9 mouse cellular contexts compared by ENCODE assay signal in the genomic region with DNA sequence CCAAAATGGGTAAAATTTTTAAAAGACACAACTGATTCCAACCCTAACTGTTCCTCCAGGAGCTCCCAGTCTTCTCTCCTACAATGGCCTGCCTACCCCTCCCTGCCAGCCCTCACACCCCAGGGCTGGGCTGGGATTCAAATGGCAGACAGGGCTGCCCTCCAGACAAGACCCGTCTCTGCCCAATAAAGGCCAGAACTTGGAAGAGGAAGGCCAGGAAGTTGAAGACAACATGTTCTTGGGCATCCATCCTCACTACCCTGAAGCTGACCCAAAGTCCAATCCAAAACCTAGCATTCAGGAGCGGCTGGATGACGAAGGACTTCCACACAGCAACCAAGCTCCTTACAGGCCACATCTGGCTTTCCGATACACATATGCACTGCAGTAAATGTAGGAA.
DNase-seq lines count a peak whose midpoint lies in the region; ATAC-seq lines count a peak whose summit lies in the region.
"Had no signal": no experiment of that assay in that cellular context is flagged by ENCODE, and none has a peak within 500 bp of the region (broad histone marks: within the 10 kb centered on the region; RNA-seq: fewer than 3 reads in every experiment).

No protein-coding gene starts in this region.

- peak; percentile 35 for DNase-seq in heart, postnatal 25 days (ENCODE audit: low spot score)
- no peak for DNase-seq in heart, adult 9 months (ENCODE audit: low spot score in 2 of 2)
- DNase-seq in right cerebral cortex, adult 18-20 months, result peak; percentile 49
- DNase-seq in right cerebral cortex, postnatal 4 days, result no peak
- peak; percentile 70 for DNase-seq in gastrocnemius, postnatal 25 days
- DNase-seq in adrenal gland, postnatal 4 days (ENCODE audit: low spot score in 2 of 2), result no peak
- no peak for DNase-seq in ovary, adult 18-20 months (ENCODE audit: low spot score)
- DNase-seq: adrenal gland, adult 8-10 months had no signal

- intact Hi-C loops in heart, postnatal 25 days (cut with DNase I), result no loop called here

- no peak for ATAC-seq in erythroid progenitor cell, adult 5-6 weeks (replicated peaks; ENCODE audit: low FRiP score, poor library complexity, severe bottlenecking)

Comparison
In these comparisons a context has a peak if more than half of its experiments do, and no peak if none do; other contexts are left out.
1. DNase-seq: peak in heart, postnatal 25 days (single experiment), right cerebral cortex, adult 18-20 months (single experiment) and gastrocnemius, postnatal 25 days (single experiment); none in heart, adult 9 months (0 of 2), right cerebral cortex, postnatal 4 days (single experiment), adrenal gland, postnatal 4 days (0 of 2) and ovary, adult 18-20 months (single experiment).